Mouse (Mus musculus) thymus, postnatal 10 days (tissue): Measurements from ENCODE around the gene Camk2n2.
A peak's percentile ranks its signal among the peaks of the same experiment; 100 is the strongest.
"Not testable (repeated sequence)": the region's sequence is repeated elsewhere in the genome, so short reads cannot be mapped to it uniquely, and the experiment has no call there.

Source experiments
- DNase-seq, 2 experiments: peaks; one replicate each; pipeline ENCODE4 v3.0.0; 2021; ENCODE audit warnings: low spot score in 2 of 2

Camk2n2 gene

DNA sequence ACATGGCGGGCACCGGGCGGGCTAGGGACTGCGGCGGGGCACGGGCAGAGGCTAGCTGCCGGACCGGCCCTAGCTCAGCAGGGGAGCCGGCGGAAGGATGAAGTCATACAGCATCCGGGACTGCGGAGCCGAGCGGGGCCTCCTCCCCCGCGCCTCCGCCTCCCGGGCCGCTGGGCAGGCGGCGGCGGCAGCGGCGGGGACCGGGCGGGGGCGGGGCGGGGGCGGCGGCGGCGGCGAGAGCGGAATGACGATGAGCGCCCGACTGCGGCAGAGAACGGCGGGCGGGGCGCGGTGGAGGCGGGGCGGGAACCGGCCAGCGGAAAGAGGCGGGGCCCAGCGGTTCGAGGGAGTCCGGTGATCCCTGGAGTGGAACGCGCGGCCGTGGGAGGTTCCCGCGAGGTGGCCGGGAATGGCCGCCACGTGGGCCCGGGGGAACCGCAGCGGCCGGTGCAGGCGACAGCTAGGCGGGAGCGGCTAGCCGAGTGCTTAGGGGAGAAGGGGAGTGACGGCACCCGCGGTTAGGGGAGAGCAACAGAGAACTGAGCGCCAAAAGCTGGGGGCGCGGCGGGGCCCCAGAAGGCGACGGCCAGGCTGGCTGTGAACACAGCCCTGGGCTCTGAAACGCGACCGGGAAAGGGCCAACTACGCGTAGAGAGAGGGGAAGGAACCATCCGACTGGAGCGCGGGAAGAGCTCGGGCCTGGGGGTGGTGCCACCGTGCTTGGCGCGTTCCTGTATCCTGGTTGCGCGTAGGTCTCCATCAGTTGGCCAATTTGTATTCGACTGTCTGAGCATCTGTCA, at the start of gene Camk2n2:
Gene Camk2n2 (minus strand): TSS at position 97 of the 800 bp plus-strand sequence.
- DNase-seq: peak in 1 of 2 experiments; percentile 35

DNA sequence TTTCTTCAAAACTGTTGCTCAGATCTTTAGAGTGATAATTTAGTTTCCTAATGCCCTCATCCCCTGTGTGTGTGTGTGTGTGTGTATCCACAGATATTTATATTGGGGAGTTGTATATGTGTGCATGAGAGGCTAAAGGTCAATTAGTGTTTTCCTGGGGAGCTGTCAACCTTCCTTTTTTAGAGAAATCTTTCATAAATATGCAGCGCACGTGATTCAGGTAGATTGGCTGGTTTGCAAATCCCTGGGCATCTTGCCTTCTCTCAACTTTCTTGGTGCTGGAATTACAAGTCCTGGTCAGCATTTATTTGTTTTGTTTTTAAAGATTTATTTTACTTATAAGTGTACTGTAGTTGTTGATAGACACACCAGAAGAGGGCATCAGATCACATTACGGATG, 49.2 kb upstream of the Camk2n2 start:
- no peak for DNase-seq

DNA sequence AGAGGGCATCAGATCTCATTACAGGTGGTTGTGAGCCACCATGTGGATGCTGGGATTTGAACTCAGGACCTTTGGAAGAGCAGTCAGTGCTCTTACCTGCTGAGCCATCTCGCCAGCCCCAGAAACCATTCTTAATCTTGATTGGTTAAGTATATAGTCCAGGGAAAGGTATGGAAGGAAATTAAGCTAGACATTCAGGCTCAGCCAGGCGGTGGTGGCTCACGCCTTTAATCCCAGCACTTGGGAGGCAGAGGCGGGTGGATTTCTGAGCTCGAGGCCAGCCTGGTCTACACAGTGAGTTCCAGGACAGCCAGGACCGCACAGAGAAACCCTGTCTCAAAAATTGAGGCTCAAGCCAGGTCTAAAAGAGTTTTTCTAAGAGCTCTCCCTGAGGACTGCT, 46.9 kb upstream of the Camk2n2 start, which contains the start of gene Eif4g1:
Gene Eif4g1 (plus strand): TSS at position 301 of the 400 bp plus-strand sequence.
- not testable (repeated sequence) for DNase-seq

DNA sequence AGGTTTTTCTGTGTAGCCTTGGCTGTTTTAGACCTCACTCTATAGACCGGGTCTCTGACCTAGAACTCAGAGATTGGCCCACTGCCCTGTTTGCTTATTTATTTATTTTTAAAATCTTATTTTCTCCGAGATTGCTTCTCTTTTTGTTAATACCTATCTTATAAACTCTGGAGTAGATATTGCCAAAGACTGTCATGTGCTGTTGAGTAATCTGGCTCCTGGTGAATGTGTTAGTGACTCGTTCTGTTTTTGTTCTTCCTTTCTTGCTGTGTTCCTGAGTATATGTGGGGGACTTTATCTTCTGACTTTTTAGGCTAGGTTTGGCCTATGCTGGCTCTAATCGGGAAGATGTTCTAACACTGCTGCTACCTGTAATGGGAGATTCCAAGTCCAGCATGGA, 36.6 kb upstream of the Camk2n2 start:
- no peak for DNase-seq

DNA sequence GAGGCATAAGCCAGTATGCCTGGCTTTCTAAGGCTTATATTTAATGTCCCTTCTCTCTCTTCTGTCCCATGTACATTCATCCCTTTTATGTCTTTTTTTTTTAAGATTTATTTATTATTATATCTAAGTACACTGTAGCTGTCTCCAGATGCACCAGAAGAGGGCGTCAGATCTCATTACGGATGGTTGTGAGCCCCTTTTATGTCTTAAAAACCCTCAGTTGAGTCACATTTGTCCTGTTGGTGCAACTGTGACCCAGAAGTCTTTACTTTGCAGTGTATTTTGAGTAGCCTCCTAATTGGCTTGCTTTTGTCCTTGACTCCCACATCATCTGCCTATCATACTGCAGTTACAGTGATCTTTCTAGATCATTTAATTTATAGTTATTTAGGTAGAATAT, 32.2 kb upstream of the Camk2n2 start:
- no peak for DNase-seq

DNA sequence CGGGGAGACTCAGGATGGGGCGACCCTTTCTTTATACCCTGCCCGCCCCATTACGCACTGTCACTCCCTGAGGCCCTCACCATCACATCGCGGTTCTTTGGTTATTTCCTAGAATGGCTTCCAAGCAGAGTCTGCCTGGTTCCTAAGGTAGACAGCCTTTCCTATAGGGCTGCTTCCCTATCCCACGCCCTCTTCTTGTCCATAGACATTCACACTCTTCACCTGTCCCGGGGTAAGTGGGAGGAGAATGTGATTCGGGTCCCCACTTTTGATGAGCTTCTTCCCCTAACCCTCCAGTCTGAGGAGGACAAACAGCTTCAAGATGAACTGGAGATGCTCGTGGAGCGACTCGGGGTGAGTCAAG, 30.8 kb upstream of the Camk2n2 start:
- no peak for DNase-seq

DNA sequence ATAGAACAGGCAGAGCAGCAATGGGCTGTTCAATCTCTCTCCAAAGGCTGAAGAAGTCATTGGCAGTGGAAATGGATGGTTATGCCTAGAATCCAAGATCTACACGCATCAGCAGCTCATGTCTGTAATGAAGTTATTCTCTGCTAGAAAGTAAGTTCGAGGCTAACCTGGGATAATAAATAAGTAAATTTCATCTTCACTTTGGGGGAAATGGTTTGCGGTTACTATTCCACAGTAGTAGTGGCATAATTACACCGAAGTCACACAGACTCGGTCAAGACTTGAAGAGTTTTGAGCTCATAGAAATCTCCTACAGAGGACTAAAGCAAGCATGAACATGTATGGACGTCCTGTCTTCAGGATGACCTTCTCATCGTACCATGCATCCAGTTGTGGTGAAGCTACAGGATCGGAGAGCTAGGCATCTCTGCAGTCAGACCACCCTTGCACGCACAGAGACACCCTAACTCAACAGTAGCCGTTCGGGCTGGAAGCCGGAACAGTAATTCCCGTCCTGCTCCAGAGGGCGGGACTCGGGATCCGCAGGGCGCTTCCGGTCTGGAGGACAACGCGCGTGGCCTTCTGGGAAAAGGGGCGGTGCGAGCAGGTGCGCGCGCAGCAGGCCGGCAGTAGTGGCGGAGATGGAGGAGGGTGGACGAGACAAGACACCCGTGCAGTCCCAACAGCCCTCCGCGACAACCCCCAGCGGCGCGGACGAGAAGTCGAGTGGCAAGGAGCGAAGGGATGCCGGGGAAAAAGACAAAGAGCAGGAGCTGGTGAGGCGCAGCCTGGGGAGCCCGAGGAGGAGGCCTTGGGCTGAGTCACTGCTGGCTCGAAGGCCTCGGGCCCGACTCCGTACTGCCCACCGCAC, 30.2 kb upstream of the Camk2n2 start, which contains the start of gene Psmd2:
Gene Psmd2 (plus strand): TSS at position 577 of the 871 bp plus-strand sequence.
- peak; percentile 86 to 94 for DNase-seq

DNA sequence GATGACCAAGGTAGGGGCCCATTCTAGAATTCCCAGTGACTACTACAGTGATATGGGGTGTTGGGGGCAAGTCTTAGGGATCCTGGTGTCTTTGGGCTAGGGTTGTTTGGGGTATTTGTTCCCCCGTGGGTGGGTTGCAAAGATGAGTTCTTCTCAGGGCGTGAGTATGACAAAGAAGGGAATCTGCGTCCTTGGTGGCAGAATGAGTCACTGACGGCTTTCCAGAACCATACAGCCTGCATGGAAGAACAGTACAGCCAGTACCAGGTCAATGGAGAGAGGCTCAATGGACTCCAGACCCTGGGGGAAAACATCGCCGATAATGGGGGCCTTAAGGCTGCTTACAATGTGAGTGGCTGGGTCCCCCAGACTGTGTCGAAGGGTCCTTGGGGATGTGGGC, 22.8 kb upstream of the Camk2n2 start:
- no peak for DNase-seq

DNA sequence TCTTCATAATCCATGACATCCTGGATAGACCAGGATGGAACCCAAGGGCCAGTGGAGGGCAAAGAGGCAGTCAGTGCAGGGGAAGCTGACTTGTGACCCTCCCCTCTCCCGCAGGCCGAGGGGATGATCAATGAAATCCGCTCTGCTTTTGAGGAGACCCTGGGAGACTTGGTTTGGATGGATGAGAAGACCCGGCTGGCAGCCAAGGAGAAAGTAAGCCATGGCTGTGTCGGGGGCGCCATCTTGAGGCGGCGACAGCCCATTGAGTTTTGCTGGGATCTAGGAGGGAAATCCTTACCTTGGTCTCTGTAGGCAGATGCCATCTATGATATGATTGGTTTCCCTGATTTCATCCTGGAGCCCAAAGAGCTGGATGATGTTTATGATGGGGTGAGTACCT, 21.1 kb upstream of the Camk2n2 start:
- peak; percentile 25 to 63 for DNase-seq

DNA sequence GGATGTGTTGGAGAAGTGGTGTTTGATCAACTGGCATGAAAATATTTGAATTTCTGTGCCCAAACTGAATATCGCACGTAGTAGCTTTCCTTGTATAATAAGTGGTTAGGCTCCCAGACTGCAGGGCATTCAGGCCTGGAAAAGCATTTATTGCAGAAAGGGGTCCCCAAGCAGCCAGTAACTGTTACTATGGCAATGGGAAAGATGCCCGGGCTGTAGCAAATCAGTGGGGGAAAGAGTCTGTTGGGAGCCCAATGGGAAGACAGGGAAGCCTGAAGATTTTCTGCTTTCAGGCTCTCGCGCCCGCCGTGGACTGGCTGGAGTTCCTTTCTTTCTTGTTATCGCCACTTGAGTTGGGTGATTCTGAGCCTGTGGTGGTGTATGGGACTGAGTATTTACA, 17.3 kb upstream of the Camk2n2 start:
- DNase-seq: no peak

DNA sequence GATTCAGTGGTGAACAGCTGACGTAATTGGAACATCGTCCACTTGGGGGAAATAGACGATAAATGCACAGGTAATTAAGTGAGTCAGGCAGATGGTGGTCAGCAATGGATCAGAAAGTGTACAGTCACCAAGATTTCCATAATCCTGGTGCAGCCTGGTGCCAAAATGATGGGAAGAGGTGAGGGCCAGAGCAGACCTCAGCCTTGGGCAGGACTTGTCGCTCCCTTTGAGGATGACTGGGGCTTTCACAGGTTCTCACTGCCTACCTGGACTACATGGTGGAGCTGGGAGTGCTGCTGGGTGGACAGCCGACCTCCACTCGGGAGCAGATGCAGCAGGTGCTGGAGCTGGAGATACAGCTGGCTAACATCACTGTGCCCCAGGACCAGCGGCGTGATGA, 16.3 kb upstream of the Camk2n2 start:
- no peak for DNase-seq

DNA sequence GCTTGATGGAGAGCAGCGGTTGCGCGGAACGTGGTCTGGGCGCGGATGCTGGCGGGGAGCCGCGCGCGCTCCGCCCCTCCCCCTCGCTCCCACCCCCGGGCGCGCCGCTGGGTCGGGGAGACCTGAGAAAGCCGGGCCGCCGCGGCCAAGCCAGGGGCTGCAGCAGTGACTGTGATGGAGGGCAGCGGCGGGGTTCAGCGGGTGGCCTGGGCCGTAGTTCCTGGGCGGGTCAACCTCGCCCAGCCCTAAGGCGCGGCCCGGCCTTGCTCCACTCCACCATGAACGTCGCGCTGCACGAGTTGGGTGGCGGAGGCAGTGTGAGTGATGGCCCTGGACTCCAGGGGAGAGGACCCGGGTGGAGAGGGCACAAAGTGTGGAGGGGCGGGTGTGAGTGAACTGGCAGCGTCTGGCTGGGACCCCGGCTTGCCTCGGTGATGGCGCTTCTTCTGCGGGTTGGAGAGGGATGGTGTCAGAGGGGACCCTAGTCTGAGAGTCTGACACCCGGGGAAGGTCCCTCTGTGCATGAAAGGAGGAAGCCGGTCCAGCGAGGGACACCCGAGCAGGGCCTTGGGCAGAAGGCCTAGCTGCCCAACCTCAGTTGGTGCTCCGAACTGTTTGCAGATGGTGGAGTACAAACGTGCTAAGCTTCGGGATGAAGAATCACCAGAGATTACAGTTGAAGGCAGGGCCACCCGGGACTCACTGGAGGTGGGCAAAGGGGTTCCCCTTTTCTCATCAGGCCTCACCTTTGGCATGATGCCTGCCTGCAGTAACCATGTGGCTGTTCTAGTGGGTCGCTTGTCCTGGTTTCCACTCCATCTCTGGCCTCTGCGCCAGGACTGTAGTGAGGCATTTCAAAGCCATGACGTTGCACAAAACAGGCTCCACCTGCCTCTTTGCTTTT, 8.9 kb upstream of the Camk2n2 start, which contains the start of gene Ece2:
Gene Ece2 (plus strand): TSS at position 98 of the 904 bp plus-strand sequence.
- no peak for DNase-seq

DNA sequence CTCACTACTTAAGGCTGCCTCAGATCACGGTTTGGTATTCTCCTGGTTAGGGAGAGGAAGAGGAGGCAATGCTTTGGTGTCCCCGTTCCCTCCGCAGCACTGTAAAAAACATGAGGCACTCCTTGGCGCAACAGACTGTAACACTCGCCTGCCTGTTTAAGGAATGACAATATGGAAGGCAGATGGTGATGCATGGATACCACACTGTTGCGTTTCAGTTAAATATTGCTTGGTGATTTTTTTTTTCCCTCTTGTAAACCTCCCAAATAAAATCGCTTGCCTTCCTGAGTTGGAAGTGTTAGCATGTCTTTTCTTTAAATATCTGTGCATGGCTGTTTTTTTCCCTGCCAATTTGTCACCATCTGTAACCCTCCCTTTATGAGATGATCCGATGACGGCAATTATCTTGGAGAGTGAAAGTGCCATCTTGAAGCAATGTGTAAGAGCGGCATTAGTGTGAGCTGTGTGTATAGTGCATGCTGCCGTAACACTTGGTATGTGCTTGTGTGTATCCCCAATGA, 7.8 kb upstream of the Camk2n2 start:
- no peak for DNase-seq

DNA sequence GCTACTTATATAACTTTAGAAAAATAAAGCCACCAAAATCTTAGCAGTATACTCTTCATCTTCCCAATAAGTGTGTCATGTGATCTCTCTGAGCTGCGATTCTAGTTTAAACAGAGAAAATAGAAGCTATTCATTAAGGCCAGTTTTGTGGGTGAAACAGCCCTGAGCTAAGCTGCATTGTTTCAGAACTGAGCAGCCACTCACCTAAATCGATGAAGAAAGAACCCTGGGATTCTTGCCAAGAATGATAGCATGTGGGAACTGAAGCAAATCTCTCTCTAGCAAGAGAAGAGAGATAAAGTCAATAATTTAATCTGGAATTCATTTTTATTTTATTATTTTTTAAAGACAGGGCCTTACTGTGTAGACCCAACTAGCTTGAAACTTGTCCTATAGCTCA, 2.1 kb upstream of the Camk2n2 start:
- no peak for DNase-seq

DNA sequence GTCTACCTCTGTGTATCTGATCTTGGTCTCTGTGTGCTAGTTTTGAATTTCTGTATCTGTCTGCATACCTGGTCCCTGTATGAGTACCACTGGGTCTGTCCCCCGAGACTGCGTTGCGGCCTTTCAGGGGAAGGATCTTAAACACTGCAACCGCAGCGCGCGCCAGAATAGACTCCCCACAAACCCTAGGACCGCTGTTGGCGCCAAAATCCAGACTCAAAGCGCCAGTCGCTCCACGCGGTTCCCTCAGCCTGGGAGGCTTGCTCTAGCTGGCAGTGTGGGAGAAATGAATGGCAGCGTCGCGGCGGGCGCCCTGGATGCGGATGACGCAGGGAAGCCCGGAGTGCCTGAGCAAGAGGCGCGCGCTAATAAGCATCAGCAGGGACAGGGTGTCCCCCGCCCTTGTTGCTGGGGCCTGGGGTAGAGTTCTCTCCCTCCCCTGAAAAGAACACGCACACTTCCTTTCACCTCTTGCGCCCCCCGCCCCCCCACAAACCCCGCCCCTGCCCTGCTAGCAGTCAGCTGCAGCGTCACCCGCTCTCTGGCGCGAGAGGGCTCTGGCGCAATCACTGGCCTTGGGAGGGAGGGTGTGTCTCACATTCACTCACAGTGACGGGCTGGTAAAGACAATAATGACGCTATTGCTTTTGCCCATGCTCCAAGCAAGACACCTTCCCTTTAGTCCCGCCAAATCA, 1.1 kb upstream of the Camk2n2 start:
- peak in 1 of 2 experiments; percentile 16 for DNase-seq

DNA sequence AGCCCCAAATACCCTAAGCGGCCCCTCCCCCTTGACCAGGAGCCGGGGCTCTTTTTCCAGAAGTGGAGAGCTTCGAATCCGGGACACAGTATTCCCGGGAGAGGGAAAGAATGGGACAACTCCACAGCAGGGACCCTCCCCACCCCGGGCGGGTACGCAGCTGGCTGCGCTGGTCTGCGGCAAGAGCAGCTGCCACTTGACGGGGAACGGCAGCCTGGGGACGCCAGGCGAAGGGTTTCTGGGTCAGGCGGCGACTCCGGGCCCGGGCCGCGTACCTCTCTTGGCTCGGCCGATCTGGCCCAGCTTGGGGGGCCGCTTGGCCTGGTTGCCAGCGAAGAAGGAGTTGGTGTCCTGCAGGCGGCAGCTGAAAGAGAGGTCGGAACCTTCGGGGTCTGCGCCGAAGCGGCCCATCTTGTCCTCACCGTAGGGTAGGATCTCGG, 316 bp downstream of the Camk2n2 start:
- DNase-seq: peak in 1 of 2 experiments; percentile 14

DNA sequence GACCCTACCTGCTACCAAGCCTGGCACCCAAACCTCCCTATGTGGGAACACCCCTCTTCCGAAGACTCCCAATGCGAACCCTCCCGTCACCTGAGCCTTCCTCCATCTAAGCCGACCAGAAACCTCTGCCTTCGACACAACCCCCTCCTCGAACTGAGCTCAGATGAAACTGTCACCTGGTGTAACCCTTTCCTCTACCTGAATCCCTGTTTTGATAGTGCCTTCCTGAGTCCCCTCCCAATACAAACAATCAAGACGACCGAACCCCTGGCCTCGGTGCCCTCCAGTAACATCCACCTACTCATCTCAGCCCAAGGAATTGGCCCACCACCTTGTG, 720 bp downstream of the Camk2n2 start:
- no peak for DNase-seq

DNA sequence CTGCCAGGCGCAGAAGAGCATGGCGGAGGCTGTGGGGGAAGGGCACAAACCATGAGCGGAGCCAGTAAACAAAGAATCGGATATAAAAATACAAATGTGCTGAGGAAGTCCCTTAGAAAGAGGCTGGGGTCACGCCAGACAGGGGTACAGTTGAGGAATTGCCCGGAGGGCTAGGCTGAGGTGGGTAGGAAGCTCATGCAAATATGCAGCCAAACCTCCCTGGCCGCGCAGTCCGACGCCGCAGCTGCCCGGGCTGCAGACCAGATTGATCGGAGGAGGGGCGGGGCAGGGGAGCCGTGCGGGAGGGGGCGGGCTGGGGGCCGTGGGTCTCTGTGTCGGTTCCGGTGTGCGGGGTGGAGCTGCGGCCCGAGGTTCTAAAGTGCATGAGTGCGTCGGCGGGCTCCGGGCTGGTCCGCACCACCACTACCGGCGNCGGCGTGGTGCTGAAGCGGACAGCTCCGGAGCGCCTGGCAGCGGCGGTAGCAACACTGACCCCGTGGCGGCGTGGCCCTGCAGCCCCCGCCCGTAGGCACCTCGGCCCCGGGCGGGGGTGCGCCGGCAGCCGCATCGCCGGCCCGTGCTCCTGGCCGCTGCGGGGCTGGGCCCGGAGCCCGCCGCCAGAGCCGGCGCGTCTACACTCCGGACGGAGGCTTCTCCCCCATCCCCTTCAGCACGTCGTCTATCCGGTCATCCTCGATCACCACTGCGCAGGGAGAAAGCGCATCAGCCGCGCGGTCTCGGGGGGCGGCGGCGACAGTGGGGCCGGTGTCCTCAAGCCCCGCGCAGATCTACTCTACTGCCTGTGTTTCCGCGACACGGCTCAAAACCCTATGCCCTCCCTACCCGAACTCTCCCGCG, 1.3 kb downstream of the Camk2n2 start:
- DNase-seq: no peak

DNA sequence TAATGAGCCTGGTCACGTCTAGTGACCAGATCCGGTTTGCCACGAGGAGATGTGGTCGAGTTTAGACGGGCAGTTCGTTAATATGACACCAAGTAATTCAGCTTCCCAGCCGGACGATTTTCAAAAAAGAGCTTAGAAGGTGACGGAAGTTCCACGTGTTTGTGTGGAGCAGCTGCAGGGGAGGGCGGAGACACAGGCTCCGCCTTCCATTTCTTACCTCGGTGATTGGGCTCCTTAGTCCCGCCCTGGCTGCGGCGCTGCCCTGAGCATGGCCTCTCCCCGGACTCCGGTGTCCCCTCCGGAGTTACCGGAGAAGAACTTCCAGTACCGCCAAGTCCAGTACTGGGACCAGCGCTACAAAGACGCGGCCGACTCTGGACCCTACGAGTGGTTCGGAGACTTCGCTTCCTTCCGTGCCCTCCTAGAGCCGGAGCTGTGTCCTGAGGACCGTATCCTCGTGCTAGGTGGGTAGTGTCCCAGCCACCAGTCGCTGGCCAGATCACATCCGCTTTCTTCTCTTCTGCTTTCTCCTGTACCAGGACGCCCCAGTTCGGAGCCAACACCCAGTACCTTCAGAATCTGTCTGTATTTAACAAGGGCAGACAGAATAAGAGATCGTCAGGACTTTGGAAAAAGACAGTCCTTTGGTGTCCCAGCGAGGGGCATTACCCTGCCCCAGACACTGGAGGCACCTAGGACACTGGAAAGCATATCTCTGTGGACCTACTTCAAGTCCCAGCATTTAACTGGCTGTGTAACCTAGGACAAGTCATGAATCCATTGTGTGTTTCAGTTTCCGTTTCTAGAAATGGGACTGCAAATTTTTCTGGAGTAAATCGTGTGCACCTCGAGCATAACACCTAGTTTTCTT, 9.5 kb downstream of the Camk2n2 start, which contains the start of the genes Eef1akmt4, Gm49333 and Alg3:
Gene Eef1akmt4 (plus strand): TSS at position 237 of the 871 bp plus-strand sequence.
Gene Gm49333 (plus strand): TSS at position 254 of the 871 bp plus-strand sequence.
Gene Alg3 (minus strand): TSS at position 379 of the 871 bp plus-strand sequence.
- peak; percentile 70 to 73 for DNase-seq
